ENCODE assay signal across 9 mouse cellular contexts in genomic region chr17:25873405-25874147, GRCm38 (mm10). TPM values are rescaled to one million over a fixed set of nuclear protein-coding genes. Genes with fewer than 3 reads are reported as not detected.
DNase-seq lines count a peak whose midpoint lies in the region; ATAC-seq lines count a peak whose summit lies in the region.
"Had no signal": no experiment of that assay in that cellular context is flagged by ENCODE, and none has a peak within 500 bp of the region (broad histone marks: within the 10 kb centered on the region; RNA-seq: fewer than 3 reads in every experiment).

No protein-coding gene starts in this region.

- no peak for DNase-seq in heart, adult 8-10 months (ENCODE audit: low spot score)
- peak; percentile 53 for DNase-seq in MEL-GATA-1-ER (ENCODE audit: extremely low read depth, low read depth)
- DNase-seq in thymus, postnatal 25 days: no peak
- DNase-seq in layer of hippocampus, adult 11-12 months (ENCODE audit: low spot score): no peak
- DNase-seq in right cerebral cortex, postnatal 14 days: no peak
- DNase-seq: thymus, postnatal 4 days had no signal

- H3K36me3 ChIP-seq in heart, embryonic 13.5 days: peaks cover 11% of the 10 kb centered on the region
- H3K36me3 ChIP-seq in hindbrain, embryonic 13.5 days: peaks cover 10% of the 10 kb centered on the region
- peaks cover 10% of the 10 kb centered on the region for H3K36me3 ChIP-seq in midbrain, embryonic 12.5 days

- peak overlapping the region; percentile 84 for H3K9ac ChIP-seq in heart, embryonic 13.5 days
- peak overlapping the region; percentile 87 for H3K9ac ChIP-seq in hindbrain, embryonic 13.5 days
- no peak overlapping the region for H3K9ac ChIP-seq in midbrain, embryonic 12.5 days (replicated peaks)

- H3K27ac ChIP-seq in heart, embryonic 13.5 days (replicated peaks): peak overlapping the region; percentile 95
- H3K27ac ChIP-seq in hindbrain, embryonic 13.5 days: peak overlapping the region; percentile 97
- no peak overlapping the region for H3K27ac ChIP-seq in midbrain, embryonic 12.5 days (replicated peaks)

- 71% methylated on average over 11 of the region's 11 CpGs for WGBS in heart, embryonic 13.5 days
- WGBS in hindbrain, embryonic 13.5 days: 79% methylated on average over 11 of the region's 11 CpGs
- 84% methylated on average over 11 of the region's 11 CpGs for WGBS in midbrain, embryonic 12.5 days

- H3K9me3 ChIP-seq in heart, embryonic 13.5 days: no peaks in the 10 kb centered on the region
- no peaks in the 10 kb centered on the region for H3K9me3 ChIP-seq in hindbrain, embryonic 13.5 days
- H3K9me3 ChIP-seq in midbrain, embryonic 12.5 days: no peaks in the 10 kb centered on the region

- no peaks in the 10 kb centered on the region for H3K27me3 ChIP-seq in heart, embryonic 13.5 days (replicated peaks)
- no peaks in the 10 kb centered on the region for H3K27me3 ChIP-seq in hindbrain, embryonic 13.5 days
- no peaks in the 10 kb centered on the region for H3K27me3 ChIP-seq in midbrain, embryonic 12.5 days

- H3K4me3 ChIP-seq in heart, embryonic 13.5 days: peak overlapping the region; percentile 64
- H3K4me3 ChIP-seq in hindbrain, embryonic 13.5 days: peak overlapping the region; percentile 80
- peak overlapping the region; percentile 78; the same call in 1 of the 2 replicates for H3K4me3 ChIP-seq in midbrain, embryonic 12.5 days

- H3K4me1 ChIP-seq in heart, embryonic 13.5 days: peaks cover 31% of the 10 kb centered on the region
- peaks cover 35% of the 10 kb centered on the region for H3K4me1 ChIP-seq in hindbrain, embryonic 13.5 days (replicated peaks)
- H3K4me1 ChIP-seq in midbrain, embryonic 12.5 days: peaks cover 31% of the 10 kb centered on the region

- no peak for ATAC-seq in heart, embryonic 13.5 days (ENCODE audit: extremely low read depth, insufficient number of reproducible peaks, low FRiP score, low TSS enrichment)
- no peak for ATAC-seq in hindbrain, embryonic 13.5 days (ENCODE audit: low FRiP score)
- no peak for ATAC-seq in midbrain, embryonic 12.5 days (ENCODE audit: low FRiP score, low read depth)

- peak overlapping the region; percentile 95 for H3K4me2 ChIP-seq in heart, embryonic 13.5 days
- peak overlapping the region; percentile 96 for H3K4me2 ChIP-seq in hindbrain, embryonic 13.5 days
- peak overlapping the region; percentile 95 for H3K4me2 ChIP-seq in midbrain, embryonic 12.5 days (replicated peaks)

RNA-seq across cellular contexts. Expression of gene Mettl26, which starts 1.3 kb away (rescaled TPM):
- polyA plus RNA-seq in heart, embryonic 13.5 days (2015; fragmentation: Nextera tagmentation; extraction: Ambion mirVana): 35.7 and 43.2 TPM in 2 replicates
- 10 to 100 TPM; 13.6 to 16.8 (median 14.5) TPM for total RNA-seq in heart, adult 8-10 months (2022)
- 63.0 and 65.7 TPM in 2 replicates for polyA plus RNA-seq in hindbrain, embryonic 13.5 days (2015; fragmentation: Nextera tagmentation; extraction: Ambion mirVana)
- polyA plus RNA-seq in midbrain, embryonic 12.5 days (2016; fragmentation: Nextera tagmentation; extraction: Ambion mirVana): 59.5 and 65.2 TPM in 2 replicates

RNA-seq across cellular contexts. Expression of gene Mcrip2, which starts 5.0 kb away (rescaled TPM):
- polyA plus RNA-seq in heart, embryonic 13.5 days (2015; fragmentation: Nextera tagmentation; extraction: Ambion mirVana): 159 and 173 TPM in 2 replicates
- 100 to 1,000 TPM; 211 to 282 (median 267) TPM for total RNA-seq in heart, adult 8-10 months (2022)
- 11.4 and 11.7 TPM in 2 replicates for polyA plus RNA-seq in hindbrain, embryonic 13.5 days (2015; fragmentation: Nextera tagmentation; extraction: Ambion mirVana)
- 6.8 and 8.5 TPM in 2 replicates for polyA plus RNA-seq in midbrain, embryonic 12.5 days (2016; fragmentation: Nextera tagmentation; extraction: Ambion mirVana)

RNA-seq across cellular contexts. Expression of gene Wfikkn1, which starts 7.1 kb away (rescaled TPM):
- 0.23 and 0.38 TPM in 2 replicates for polyA plus RNA-seq in heart, embryonic 13.5 days (2015; fragmentation: Nextera tagmentation; extraction: Ambion mirVana)
- total RNA-seq in heart, adult 8-10 months (2022): under 1 TPM; 0.44 to 0.57 (median 0.51) TPM
- polyA plus RNA-seq in hindbrain, embryonic 13.5 days (2015; fragmentation: Nextera tagmentation; extraction: Ambion mirVana): 0.45 and 0.63 TPM in 2 replicates
- 0.52 and 0.60 TPM in 2 replicates for polyA plus RNA-seq in midbrain, embryonic 12.5 days (2016; fragmentation: Nextera tagmentation; extraction: Ambion mirVana)

RNA-seq across cellular contexts. Expression of gene Wdr90, which starts 12.3 kb away (rescaled TPM):
- polyA plus RNA-seq in heart, embryonic 13.5 days (2015; fragmentation: Nextera tagmentation; extraction: Ambion mirVana): 12.3 and 15.1 TPM in 2 replicates
- total RNA-seq in heart, adult 8-10 months (2022): 1 to 10 TPM; 1.4 to 2.1 (median 1.6) TPM
- polyA plus RNA-seq in hindbrain, embryonic 13.5 days (2015; fragmentation: Nextera tagmentation; extraction: Ambion mirVana): 19.4 and 19.8 TPM in 2 replicates
- 38.1 and 38.5 TPM in 2 replicates for polyA plus RNA-seq in midbrain, embryonic 12.5 days (2016; fragmentation: Nextera tagmentation; extraction: Ambion mirVana)

RNA-seq across cellular contexts. Expression of gene Rhot2, which starts 28.9 kb away (rescaled TPM):
- polyA plus RNA-seq in heart, embryonic 13.5 days (2015; fragmentation: Nextera tagmentation; extraction: Ambion mirVana): 18.3 and 22.1 TPM in 2 replicates
- 100 to 1,000 TPM; 128 to 153 (median 135) TPM for total RNA-seq in heart, adult 8-10 months (2022)
- polyA plus RNA-seq in hindbrain, embryonic 13.5 days (2015; fragmentation: Nextera tagmentation; extraction: Ambion mirVana): 14.5 and 15.9 TPM in 2 replicates
- 17.7 and 21.1 TPM in 2 replicates for polyA plus RNA-seq in midbrain, embryonic 12.5 days (2016; fragmentation: Nextera tagmentation; extraction: Ambion mirVana)

Comparison
In these comparisons a context has a peak if more than half of its experiments do, and no peak if none do; other contexts are left out.
1. RNA of gene Mcrip2, which starts 5.0 kb away (polyA plus RNA-seq): 159 to 173 TPM in heart, embryonic 13.5 days; 11.4 to 11.7 TPM in hindbrain, embryonic 13.5 days and 6.8 to 8.5 TPM in midbrain, embryonic 12.5 days; every median in the first group is over 10 times any median in the second.
2. Peak in every context shown above with its lines, with median percentiles within 50 percentile points of each other: H3K4me2 ChIP-seq and H3K4me3 ChIP-seq.